Mouse (Mus musculus): ENCODE measurements around the gene Rtl6. TPM values are rescaled to one million over a fixed set of nuclear protein-coding genes. Genes with fewer than 3 reads are reported as not detected.

Rtl6 gene
- total and polyA plus RNA-seq, 2 experiments: 0.09 to 0.13 TPM

DNA sequence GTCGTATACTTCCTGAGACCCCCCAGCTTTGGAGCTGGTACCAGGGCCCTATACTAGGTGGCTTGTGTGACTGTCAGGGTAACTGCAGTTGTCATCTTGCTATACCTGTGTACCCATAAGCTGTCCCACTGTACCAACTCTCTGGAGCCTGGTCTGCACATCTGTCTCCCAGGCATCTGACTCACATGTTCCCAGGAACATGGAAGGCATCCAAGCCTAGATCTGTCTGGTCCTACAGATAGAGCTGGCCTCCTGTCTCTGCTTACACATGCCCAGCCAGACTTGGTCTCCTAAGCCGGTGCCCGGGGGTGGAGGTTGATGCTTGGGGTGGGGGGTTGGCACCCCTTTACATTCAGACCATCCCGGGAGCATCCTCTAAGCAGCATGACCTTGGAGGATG, 36.1 kb downstream of the Rtl6 start:
- Histone ChIP-seq H3K27me3 (ENCODE audit: control insufficient read depth, insufficient read depth, low read length) (no peaks in the 10 kb centered on the region), H3K79me2 (ENCODE audit: control insufficient read depth, insufficient read depth, low read length) (no peaks in the 10 kb centered on the region), H3K36me3 (ENCODE audit: control insufficient read depth, insufficient read depth, low read length) (no peaks in the 10 kb centered on the region), H3K9ac (ENCODE audit: low read depth, low read length) (no peak overlapping the region), H3K4me3 (ENCODE audit: insufficient read depth, low read depth, low read length) (no peak overlapping the region), H3K27ac (replicated peaks; ENCODE audit: insufficient read depth, low read depth, low read length) (no peak overlapping the region), H3K4me1 (ENCODE audit: control insufficient read depth, insufficient read depth, low read length) (no peaks in the 10 kb centered on the region)
- no peak for TF ChIP-seq CTCF (IDR thresholded peaks at IDR 0.05; ENCODE audit: low read depth, low read length)
- DNase-seq (ENCODE audit: extremely low read depth, low read depth, low spot score): no peak
- WGBS: 87% methylated on average over 4 of the region's 4 CpGs

DNA sequence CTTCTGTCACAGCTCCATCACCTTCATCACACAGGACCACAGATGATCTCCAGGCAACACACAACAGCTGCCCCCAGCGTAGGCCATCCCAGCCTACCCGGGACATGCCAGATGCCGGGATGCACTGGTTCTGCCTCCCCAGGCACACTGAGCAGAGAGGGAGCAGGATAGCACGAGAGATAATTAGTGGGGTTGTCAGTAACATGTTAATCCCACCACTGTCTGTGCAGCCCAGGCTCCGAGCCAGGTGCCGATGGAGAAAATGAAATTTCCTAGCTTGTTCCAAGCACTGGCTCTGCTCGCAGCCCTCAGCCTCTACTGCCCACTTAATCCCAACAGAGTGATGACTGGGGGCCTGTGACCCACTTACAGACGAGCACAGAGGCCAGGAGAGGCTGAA, 39.1 kb downstream of the Rtl6 start:
- Histone ChIP-seq H3K79me2 (ENCODE audit: control insufficient read depth, insufficient read depth, low read length) (no peaks in the 10 kb centered on the region), H3K27me3 (ENCODE audit: control insufficient read depth, insufficient read depth, low read length) (no peaks in the 10 kb centered on the region), H3K27ac (replicated peaks; ENCODE audit: insufficient read depth, low read depth, low read length) (no peak overlapping the region), H3K4me1 (ENCODE audit: control insufficient read depth, insufficient read depth, low read length) (no peaks in the 10 kb centered on the region), H3K9ac (ENCODE audit: low read depth, low read length) (no peak overlapping the region), H3K4me3 (ENCODE audit: insufficient read depth, low read depth, low read length) (no peak overlapping the region), H3K36me3 (ENCODE audit: control insufficient read depth, insufficient read depth, low read length) (no peaks in the 10 kb centered on the region)
- TF ChIP-seq CTCF (IDR thresholded peaks at IDR 0.05; ENCODE audit: low read depth, low read length): no peak
- no peak for TF ChIP-seq POLR2A (IDR thresholded peaks at IDR 0.05; ENCODE audit: extremely low read depth, insufficient read depth, low read length)
- 84% methylated on average over 8 of the region's 8 CpGs for WGBS
- no peak for DNase-seq (ENCODE audit: extremely low read depth, low read depth, low spot score)

DNA sequence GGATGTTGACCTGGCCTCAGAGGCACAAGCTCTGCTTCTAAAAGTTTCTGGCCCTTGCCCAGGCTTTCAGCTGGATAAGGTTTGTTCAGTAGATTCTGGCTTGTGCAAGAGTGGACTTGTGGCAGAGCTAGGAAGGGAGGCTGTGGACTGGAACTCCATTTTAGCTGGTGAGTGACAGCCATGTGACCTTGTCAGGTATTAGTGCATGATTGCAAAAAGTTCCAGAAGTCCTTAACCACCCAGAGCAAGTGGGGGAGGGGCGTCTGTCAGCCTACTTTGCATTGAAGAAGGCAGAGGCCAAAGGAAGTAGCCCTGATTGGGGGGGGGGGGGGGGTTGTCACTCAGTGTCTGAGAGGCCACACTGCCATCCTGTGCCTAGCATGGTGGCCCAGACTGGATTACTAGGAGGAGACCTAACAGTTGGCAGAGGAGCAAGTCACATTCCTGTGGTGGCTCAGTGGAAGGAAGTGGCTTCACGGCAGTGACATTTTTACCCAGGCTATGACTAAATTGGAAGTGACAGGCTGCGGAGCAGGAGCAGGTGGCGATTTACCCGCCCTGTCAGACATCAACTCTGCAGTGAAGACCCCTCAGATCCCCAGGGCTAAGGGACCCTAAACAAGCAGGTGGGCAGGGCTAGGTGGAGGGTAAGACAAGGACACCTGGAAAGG, 44.9 kb downstream of the Rtl6 start:
- WGBS: 65% methylated on average over 5 of the region's 5 CpGs
- Histone ChIP-seq H3K27me3 (ENCODE audit: control insufficient read depth, insufficient read depth, low read length) (no peaks in the 10 kb centered on the region), H3K4me1 (ENCODE audit: control insufficient read depth, insufficient read depth, low read length) (no peaks in the 10 kb centered on the region), H3K4me3 (ENCODE audit: insufficient read depth, low read depth, low read length) (no peak overlapping the region), H3K27ac (replicated peaks; ENCODE audit: insufficient read depth, low read depth, low read length) (no peak overlapping the region), H3K9ac (ENCODE audit: low read depth, low read length) (no peak overlapping the region), H3K79me2 (ENCODE audit: control insufficient read depth, insufficient read depth, low read length) (no peaks in the 10 kb centered on the region), H3K36me3 (ENCODE audit: control insufficient read depth, insufficient read depth, low read length) (no peaks in the 10 kb centered on the region)
- TF ChIP-seq CTCF (IDR thresholded peaks at IDR 0.05; ENCODE audit: low read depth, low read length) (no peak), POLR2A (IDR thresholded peaks at IDR 0.05; ENCODE audit: extremely low read depth, insufficient read depth, low read length) (no peak)
- DNase-seq (ENCODE audit: extremely low read depth, low read depth, low spot score): peak; percentile 4

DNA sequence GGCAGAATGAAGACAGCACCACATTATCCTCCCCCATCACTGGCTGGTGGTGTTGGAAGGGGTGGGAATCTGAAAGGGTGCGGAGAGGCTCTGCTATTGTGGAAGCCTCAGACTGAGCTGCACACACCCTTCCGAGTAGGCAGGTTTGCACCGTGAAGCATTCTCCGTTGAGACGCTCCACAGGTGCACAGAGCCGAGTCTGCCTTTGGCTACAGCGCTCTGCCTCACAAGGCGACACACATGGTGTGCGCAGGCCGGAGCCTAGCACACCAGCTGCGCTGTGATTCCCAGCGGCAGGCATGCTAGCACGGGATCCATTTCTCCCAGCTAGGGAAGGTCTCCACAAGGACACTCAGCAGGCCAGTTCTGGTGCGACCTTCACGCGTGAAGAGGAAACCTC, 47.6 kb downstream of the Rtl6 start:
- no peak for DNase-seq (ENCODE audit: extremely low read depth, low read depth, low spot score)
- Histone ChIP-seq H3K27me3 (ENCODE audit: control insufficient read depth, insufficient read depth, low read length) (no peaks in the 10 kb centered on the region), H3K36me3 (ENCODE audit: control insufficient read depth, insufficient read depth, low read length) (no peaks in the 10 kb centered on the region), H3K4me3 (ENCODE audit: insufficient read depth, low read depth, low read length) (no peak overlapping the region), H3K9ac (ENCODE audit: low read depth, low read length) (no peak overlapping the region), H3K27ac (replicated peaks; ENCODE audit: insufficient read depth, low read depth, low read length) (no peak overlapping the region), H3K79me2 (ENCODE audit: control insufficient read depth, insufficient read depth, low read length) (no peaks in the 10 kb centered on the region), H3K4me1 (ENCODE audit: control insufficient read depth, insufficient read depth, low read length) (no peaks in the 10 kb centered on the region)
- TF ChIP-seq CTCF (IDR thresholded peaks at IDR 0.05; ENCODE audit: low read depth, low read length) (no peak), POLR2A (IDR thresholded peaks at IDR 0.05; ENCODE audit: extremely low read depth, insufficient read depth, low read length) (no peak)
- 83% methylated on average over 16 of the region's 16 CpGs for WGBS

DNA sequence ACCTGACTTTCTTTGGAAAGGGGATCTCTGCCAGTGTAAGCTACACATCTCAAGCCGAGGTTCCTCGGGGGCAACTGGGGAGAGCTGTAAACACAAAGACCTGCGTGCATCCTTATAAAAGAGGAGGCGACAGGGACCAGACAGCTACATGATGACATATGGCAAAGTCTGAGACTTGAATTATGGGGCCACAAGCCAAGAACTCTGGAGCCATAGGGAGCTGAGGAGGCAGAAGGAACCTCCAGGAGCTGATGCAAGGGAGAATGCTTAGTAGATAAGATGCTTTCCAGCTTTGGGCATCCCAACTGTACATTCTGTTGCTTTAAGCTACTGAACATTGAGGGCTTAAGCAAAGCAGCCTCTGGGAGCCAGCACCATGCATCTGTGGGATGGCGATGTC, 48.5 kb downstream of the Rtl6 start:
- DNase-seq (ENCODE audit: extremely low read depth, low read depth, low spot score): no peak
- 76% methylated on average over 5 of the region's 5 CpGs for WGBS
- no peaks in the 10 kb centered on the region for H3K79me2 ChIP-seq (ENCODE audit: control insufficient read depth, insufficient read depth, low read length)
- H3K27me3 ChIP-seq (ENCODE audit: control insufficient read depth, insufficient read depth, low read length): no peaks in the 10 kb centered on the region
- no peak overlapping the region for H3K27ac ChIP-seq (replicated peaks; ENCODE audit: insufficient read depth, low read depth, low read length)
- H3K4me1 ChIP-seq (ENCODE audit: control insufficient read depth, insufficient read depth, low read length): no peaks in the 10 kb centered on the region
- TF ChIP-seq CTCF (IDR thresholded peaks at IDR 0.05; ENCODE audit: low read depth, low read length) (no peak), POLR2A (IDR thresholded peaks at IDR 0.05; ENCODE audit: extremely low read depth, insufficient read depth, low read length) (no peak)
- no peaks in the 10 kb centered on the region for H3K36me3 ChIP-seq (ENCODE audit: control insufficient read depth, insufficient read depth, low read length)
- H3K4me3 ChIP-seq (ENCODE audit: insufficient read depth, low read depth, low read length): no peak overlapping the region
- no peak overlapping the region for H3K9ac ChIP-seq (ENCODE audit: low read depth, low read length)

DNA sequence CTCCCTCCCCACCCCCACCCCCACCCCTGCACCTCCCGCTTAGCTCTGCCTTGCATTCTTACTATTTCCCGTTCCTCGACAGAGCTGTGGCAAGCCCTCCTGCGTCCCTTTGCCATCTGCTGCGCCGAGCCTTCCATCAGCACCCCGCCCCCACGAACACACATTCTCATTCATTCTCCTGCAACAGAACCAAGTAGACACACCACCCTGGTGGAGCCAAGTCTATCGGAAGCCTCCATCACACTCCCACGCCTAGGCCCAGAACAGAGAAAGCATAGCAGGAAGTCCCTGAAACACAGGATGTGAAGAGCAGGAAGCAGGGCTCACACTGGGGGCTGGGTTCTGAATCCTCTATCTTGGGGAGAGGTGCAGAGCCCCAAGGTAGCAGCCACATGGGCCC, 51.6 kb downstream of the Rtl6 start:
- 87% methylated on average over 10 of the region's 10 CpGs for WGBS
- no peak for DNase-seq (ENCODE audit: extremely low read depth, low read depth, low spot score)
- H3K4me1 ChIP-seq (ENCODE audit: control insufficient read depth, insufficient read depth, low read length): no peaks in the 10 kb centered on the region
- no peak overlapping the region for H3K4me3 ChIP-seq (ENCODE audit: insufficient read depth, low read depth, low read length)
- H3K27me3 ChIP-seq (ENCODE audit: control insufficient read depth, insufficient read depth, low read length): no peaks in the 10 kb centered on the region
- H3K27ac ChIP-seq (replicated peaks; ENCODE audit: insufficient read depth, low read depth, low read length): no peak overlapping the region
- TF ChIP-seq CTCF (IDR thresholded peaks at IDR 0.05; ENCODE audit: low read depth, low read length) (no peak), POLR2A (IDR thresholded peaks at IDR 0.05; ENCODE audit: extremely low read depth, insufficient read depth, low read length) (no peak)
- H3K9ac ChIP-seq (ENCODE audit: low read depth, low read length): no peak overlapping the region
- no peaks in the 10 kb centered on the region for H3K36me3 ChIP-seq (ENCODE audit: control insufficient read depth, insufficient read depth, low read length)
- no peaks in the 10 kb centered on the region for H3K79me2 ChIP-seq (ENCODE audit: control insufficient read depth, insufficient read depth, low read length)
